Comparison of ENCODE assay signal across 11 mouse cellular contexts in genomic region chr3:103139047-103139446, GRCm38 (mm10). TPM values are rescaled to one million over a fixed set of nuclear protein-coding genes. Genes with fewer than 3 reads are reported as not detected.
DNase-seq lines count a peak whose midpoint lies in the region; ATAC-seq and TF ChIP-seq lines count a peak whose summit lies in the region.
"Had no signal": no experiment of that assay in that cellular context is flagged by ENCODE, and none has a peak within 500 bp of the region (broad histone marks: within the 10 kb centered on the region; RNA-seq: fewer than 3 reads in every experiment).

No protein-coding gene starts in this region.

- no peak overlapping the region for H3K27ac ChIP-seq in limb, embryonic 13.5 days
- no peak overlapping the region for H3K27ac ChIP-seq in limb, embryonic 10.5 days
- H3K27ac ChIP-seq in intestine, embryonic 15.5 days = no peak overlapping the region
- peak overlapping the region; percentile 87 for H3K27ac ChIP-seq in liver, embryonic 12.5 days
- H3K27ac ChIP-seq in stomach, postnatal 0 days (replicated peaks) = peak overlapping the region; percentile 59
- no peak overlapping the region for H3K27ac ChIP-seq in forebrain, embryonic 14.5 days (ENCODE audit: low read depth, low read length)
- H3K27ac ChIP-seq: hindbrain, embryonic 14.5 days had no signal

- no peaks in the 10 kb centered on the region; the same call in 1 of the 2 replicates for H3K9me3 ChIP-seq in limb, embryonic 13.5 days
- H3K9me3 ChIP-seq in limb, embryonic 10.5 days (replicated peaks) = no peaks in the 10 kb centered on the region
- H3K9me3 ChIP-seq in intestine, embryonic 15.5 days = no peaks in the 10 kb centered on the region
- no peaks in the 10 kb centered on the region for H3K9me3 ChIP-seq in liver, embryonic 12.5 days (replicated peaks)
- H3K9me3 ChIP-seq in stomach, postnatal 0 days (ENCODE audit: control insufficient read depth, low read length) = no peaks in the 10 kb centered on the region
- H3K9me3 ChIP-seq in forebrain, embryonic 14.5 days (replicated peaks; ENCODE audit: control insufficient read depth, low read length) = no peaks in the 10 kb centered on the region

- TF ChIP-seq CTCF in stomach, postnatal 0 days (IDR thresholded peaks at IDR 0.05; ENCODE audit: low read depth) = no peak

- DNase-seq in limb, embryonic 10.5 days (ENCODE audit: low spot score) = no peak
- no peak for DNase-seq in stomach, postnatal 0 days (ENCODE audit: low spot score)
- no peak for DNase-seq in cerebellum, postnatal 36 days
- DNase-seq in left cerebral cortex, adult 8-10 months (ENCODE audit: low spot score in 2 of 2) = no peak
- no peak for DNase-seq in forebrain, embryonic 14.5 days (ENCODE audit: low spot score)
- DNase-seq: cerebellum, postnatal 25 days had no signal

- TF ChIP-seq EP300 in stomach, postnatal 0 days (optimal IDR thresholded peaks at IDR 0.05) = no peak

- no peak overlapping the region for H3K9ac ChIP-seq in limb, embryonic 13.5 days
- H3K9ac ChIP-seq in intestine, embryonic 15.5 days = no peak overlapping the region
- peak overlapping the region; percentile 65 for H3K9ac ChIP-seq in liver, embryonic 12.5 days
- H3K9ac ChIP-seq in stomach, postnatal 0 days (ENCODE audit: low read length) = no peak overlapping the region
- no peak overlapping the region for H3K9ac ChIP-seq in forebrain, embryonic 14.5 days (ENCODE audit: low read length)
- H3K9ac ChIP-seq: hindbrain, embryonic 14.5 days had no signal

- no peak for ATAC-seq in limb, embryonic 13.5 days (ENCODE audit: low FRiP score, low read depth)
- ATAC-seq in intestine, embryonic 15.5 days = no peak
- ATAC-seq in liver, embryonic 12.5 days = no peak; the same call in 1 of the 2 replicates
- no peak; the same call in 1 of the 2 replicates for ATAC-seq in stomach, postnatal 0 days (ENCODE audit: low FRiP score, low TSS enrichment)
- ATAC-seq in forebrain, embryonic 14.5 days = no peak

- H3K27me3 ChIP-seq in limb, embryonic 13.5 days = no peaks in the 10 kb centered on the region
- H3K27me3 ChIP-seq in limb, embryonic 10.5 days (ENCODE audit: low read depth, poor library complexity, severe bottlenecking) = no peaks in the 10 kb centered on the region
- no peaks in the 10 kb centered on the region for H3K27me3 ChIP-seq in intestine, embryonic 15.5 days (replicated peaks)
- H3K27me3 ChIP-seq in liver, embryonic 12.5 days (replicated peaks) = no peaks in the 10 kb centered on the region
- H3K27me3 ChIP-seq in stomach, postnatal 0 days (ENCODE audit: control insufficient read depth, insufficient read depth, low read length) = no peaks in the 10 kb centered on the region
- no peaks in the 10 kb centered on the region for H3K27me3 ChIP-seq in forebrain, embryonic 14.5 days (replicated peaks; ENCODE audit: control insufficient read depth, insufficient read depth, low read length)

- H3K4me1 ChIP-seq in limb, embryonic 13.5 days = peaks cover 15% of the 10 kb centered on the region; the same call in 1 of the 2 replicates
- peaks cover 9% of the 10 kb centered on the region; the same call in 1 of the 2 replicates for H3K4me1 ChIP-seq in limb, embryonic 10.5 days
- H3K4me1 ChIP-seq in intestine, embryonic 15.5 days (replicated peaks) = 0 out of 2 replicates have a peak, but pooled peaks cover 3% of the 10 kb centered on the region
- peaks cover 52% of the 10 kb centered on the region for H3K4me1 ChIP-seq in liver, embryonic 12.5 days
- H3K4me1 ChIP-seq in stomach, postnatal 0 days (replicated peaks; ENCODE audit: control insufficient read depth, insufficient read depth) = no peaks in the 10 kb centered on the region
- H3K4me1 ChIP-seq in forebrain, embryonic 14.5 days (ENCODE audit: control insufficient read depth, insufficient read depth, low read length) = no peaks in the 10 kb centered on the region

- WGBS in limb, embryonic 13.5 days = 52% methylated on average over 8 of the region's 8 CpGs
- WGBS in limb, embryonic 10.5 days = 78% methylated on average over 8 of the region's 8 CpGs
- WGBS in intestine, embryonic 15.5 days = 45% methylated on average over 8 of the region's 8 CpGs
- 31% methylated on average over 8 of the region's 8 CpGs for WGBS in liver, embryonic 12.5 days (ENCODE audit: insufficient replicate concordance)
- WGBS in stomach, postnatal 0 days = 47% methylated on average over 8 of the region's 8 CpGs
- 80% methylated on average over 8 of the region's 8 CpGs for WGBS in forebrain, embryonic 14.5 days

- no peak overlapping the region for H3K4me3 ChIP-seq in limb, embryonic 13.5 days
- no peak overlapping the region for H3K4me3 ChIP-seq in limb, embryonic 10.5 days
- H3K4me3 ChIP-seq in intestine, embryonic 15.5 days (replicated peaks) = no peak overlapping the region
- H3K4me3 ChIP-seq in liver, embryonic 12.5 days = peak overlapping the region; percentile 43; the same call in 1 of the 2 replicates
- no peak overlapping the region for H3K4me3 ChIP-seq in stomach, postnatal 0 days (ENCODE audit: low read depth, low read length)
- no peak overlapping the region for H3K4me3 ChIP-seq in forebrain, embryonic 14.5 days (ENCODE audit: low read depth, low read length)
- H3K4me3 ChIP-seq: myocyte had no signal

- H3K36me3 ChIP-seq in limb, embryonic 13.5 days = peaks cover 8% of the 10 kb centered on the region
- H3K36me3 ChIP-seq in limb, embryonic 10.5 days = no peaks in the 10 kb centered on the region
- 0 out of 2 replicates have a peak, but pooled peaks cover 2% of the 10 kb centered on the region for H3K36me3 ChIP-seq in intestine, embryonic 15.5 days
- H3K36me3 ChIP-seq in liver, embryonic 12.5 days = peaks cover 62% of the 10 kb centered on the region
- no peaks in the 10 kb centered on the region; the same call in 1 of the 2 replicates for H3K36me3 ChIP-seq in stomach, postnatal 0 days (ENCODE audit: control insufficient read depth, insufficient read depth, low read length)
- H3K36me3 ChIP-seq in forebrain, embryonic 14.5 days (ENCODE audit: control insufficient read depth, insufficient read depth, low read length) = no peaks in the 10 kb centered on the region

- peak overlapping the region; percentile 20; the same call in 1 of the 2 replicates for H3K4me2 ChIP-seq in limb, embryonic 13.5 days (replicated peaks)
- peak overlapping the region; percentile 24; the same call in 1 of the 2 replicates for H3K4me2 ChIP-seq in intestine, embryonic 15.5 days (replicated peaks)
- H3K4me2 ChIP-seq in liver, embryonic 12.5 days = peak overlapping the region; percentile 73
- peak overlapping the region; percentile 26; the same call in 1 of the 2 replicates for H3K4me2 ChIP-seq in stomach, postnatal 0 days (replicated peaks; ENCODE audit: low read depth)
- no peak overlapping the region for H3K4me2 ChIP-seq in forebrain, embryonic 14.5 days (ENCODE audit: low read length)
- H3K4me2 ChIP-seq: hindbrain, embryonic 14.5 days had no signal

RNA-seq across cellular contexts. Expression of gene Bcas2, which starts 32.4 kb away (rescaled TPM):
- polyA plus RNA-seq in limb, embryonic 13.5 days (2015; fragmentation: Nextera tagmentation; extraction: Ambion mirVana) = 230 and 237 TPM in 2 replicates
- polyA plus RNA-seq in limb, embryonic 10.5 days (2016; fragmentation: Nextera tagmentation; extraction: Ambion mirVana) = 234 and 238 TPM in 2 replicates
- polyA plus RNA-seq in intestine, embryonic 15.5 days (2015; fragmentation: Nextera tagmentation; extraction: Ambion mirVana) = 179 and 189 TPM in 2 replicates
- 235 and 237 TPM in 2 replicates for polyA plus RNA-seq in liver, embryonic 12.5 days (2016; fragmentation: Nextera tagmentation; extraction: Ambion mirVana)
- 104 and 109 TPM in 2 replicates for polyA plus RNA-seq in stomach, postnatal 0 days (2015; fragmentation: Nextera tagmentation; extraction: Ambion mirVana)
- 10 to 100 TPM; 60.2 to 73.7 (median 70.6) TPM for total RNA-seq in left cerebral cortex, adult 8-10 months (2022)
- 196 and 221 TPM in 2 replicates for polyA plus RNA-seq in forebrain, embryonic 14.5 days (2014; fragmentation: Nextera tagmentation; extraction: Ambion mirVana)

RNA-seq across cellular contexts. Expression of gene Dennd2c, which starts 36.6 kb away (rescaled TPM):
- polyA plus RNA-seq in limb, embryonic 13.5 days (2015; fragmentation: Nextera tagmentation; extraction: Ambion mirVana) = 8.3 and 10.1 TPM in 2 replicates
- 1.7 and 3.1 TPM in 2 replicates for polyA plus RNA-seq in limb, embryonic 10.5 days (2016; fragmentation: Nextera tagmentation; extraction: Ambion mirVana)
- polyA plus RNA-seq in intestine, embryonic 15.5 days (2015; fragmentation: Nextera tagmentation; extraction: Ambion mirVana) = 3.0 and 3.1 TPM in 2 replicates
- polyA plus RNA-seq in liver, embryonic 12.5 days (2016; fragmentation: Nextera tagmentation; extraction: Ambion mirVana) = 13.0 and 13.1 TPM in 2 replicates
- polyA plus RNA-seq in stomach, postnatal 0 days (2015; fragmentation: Nextera tagmentation; extraction: Ambion mirVana) = 5.6 and 6.8 TPM in 2 replicates
- under 1 TPM; 0.28 to 0.93 (median 0.48) TPM for total RNA-seq in left cerebral cortex, adult 8-10 months (2022)
- 0.66 and 0.88 TPM in 2 replicates for polyA plus RNA-seq in forebrain, embryonic 14.5 days (2014; fragmentation: Nextera tagmentation; extraction: Ambion mirVana)

Comparison
In these comparisons a context has a peak if more than half of its experiments do, and no peak if none do; other contexts are left out.
1. H3K27ac ChIP-seq: peak in liver, embryonic 12.5 days (single experiment) and stomach, postnatal 0 days (single experiment); none in limb, embryonic 13.5 days (single experiment), limb, embryonic 10.5 days (single experiment), intestine, embryonic 15.5 days (single experiment) and forebrain, embryonic 14.5 days (single experiment).